Mouse (Mus musculus): ENCODE measurements at regions not wholly inside any gene's neighbourhood (a gene's known extent, or its start where the extent isn't known, plus 50 kb on each side); places are given as distances from the start of the nearest gene placed in this dataset.
"Not testable (repeated sequence)": the region's sequence is repeated elsewhere in the genome, so short reads cannot be mapped to it uniquely, and the experiment has no call there.

DNA sequence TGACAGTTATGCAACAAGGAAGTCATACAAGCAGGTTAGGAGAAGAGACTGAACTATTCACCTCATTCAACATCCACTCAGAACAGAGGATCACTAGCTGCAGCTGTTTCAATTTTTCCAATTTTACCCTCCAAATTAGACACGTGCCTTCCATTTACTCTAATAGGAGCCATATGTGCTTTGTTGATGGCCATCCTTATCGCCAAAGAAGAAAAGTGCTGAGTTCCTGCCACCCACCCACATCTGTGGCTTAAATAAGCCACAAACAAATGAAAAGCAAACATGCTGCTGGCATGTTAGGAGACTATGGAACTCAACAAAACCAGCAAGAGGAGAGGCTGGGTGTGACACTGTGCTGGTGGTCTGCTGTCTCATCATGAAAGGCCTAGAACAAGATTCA, 1786.1 kb downstream of the 9330182O14Rik start:
- ATAC-seq (replicated peaks; ENCODE audit: insufficient number of reproducible peaks, low FRiP score, low TSS enrichment, poor library complexity, severe bottlenecking), result no peak

DNA sequence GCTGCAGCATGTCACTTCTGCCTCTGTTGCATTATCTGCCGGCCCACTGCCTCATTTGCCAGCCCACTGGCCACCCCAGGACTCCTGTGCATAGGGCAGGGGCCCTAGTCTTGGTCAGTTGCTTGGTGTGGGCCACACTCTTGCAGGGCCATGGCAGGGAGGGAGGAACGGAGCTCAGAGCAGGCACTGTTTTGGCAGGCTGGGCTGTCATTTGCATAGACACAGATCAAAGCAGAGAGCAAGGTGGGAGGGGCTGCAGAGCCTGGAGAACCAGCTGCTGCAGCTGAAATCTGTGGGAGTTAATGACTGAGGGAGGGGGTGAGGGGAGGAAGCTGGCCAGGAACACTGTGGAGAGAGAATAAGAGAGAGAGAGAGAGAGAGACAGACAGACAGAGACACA, 1802.5 kb downstream of the 9330182O14Rik start:
- ATAC-seq (replicated peaks; ENCODE audit: insufficient number of reproducible peaks, low FRiP score, low TSS enrichment, poor library complexity, severe bottlenecking), result no peak

DNA sequence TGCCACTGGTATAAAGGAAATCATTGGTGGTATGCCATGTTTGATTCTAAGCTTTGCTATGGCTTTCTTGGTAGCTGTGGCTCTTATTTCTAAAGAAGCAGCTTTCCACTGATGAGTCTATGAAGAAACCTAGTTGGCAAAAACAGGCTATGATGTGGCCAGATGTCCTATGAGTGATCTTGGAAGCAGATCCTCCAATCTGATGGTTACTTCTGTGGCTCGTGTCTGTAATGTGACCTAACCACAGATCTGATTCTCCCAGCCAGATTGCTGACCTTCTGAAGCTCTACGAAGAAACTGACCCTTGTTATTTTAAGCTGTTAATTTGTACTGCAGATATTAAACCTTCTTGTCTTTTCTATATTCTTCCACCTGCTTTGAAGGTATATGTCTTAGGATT, 1811.1 kb downstream of the 9330182O14Rik start:
- no peak for ATAC-seq (replicated peaks; ENCODE audit: insufficient number of reproducible peaks, low FRiP score, low TSS enrichment, poor library complexity, severe bottlenecking)

DNA sequence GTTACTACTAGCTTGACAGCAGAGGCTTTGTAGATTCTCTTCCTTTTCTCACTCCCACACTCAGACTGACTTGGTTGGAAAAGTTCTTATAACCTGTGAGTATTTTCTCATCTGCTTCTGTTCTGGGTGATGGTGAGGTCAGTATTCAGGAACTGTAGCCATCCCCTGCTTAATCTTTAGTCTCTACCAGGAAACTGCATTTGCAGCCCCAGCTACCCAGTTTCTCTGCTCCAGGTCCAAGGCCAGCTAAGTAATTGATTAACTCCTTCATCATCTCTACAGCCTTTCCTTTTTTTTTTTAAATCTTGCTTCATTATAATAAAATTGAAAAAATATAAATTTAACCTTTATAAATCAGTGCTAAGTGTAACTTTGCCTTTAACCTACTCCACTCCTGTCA, 1813.7 kb downstream of the 9330182O14Rik start:
- no peak for ATAC-seq (replicated peaks; ENCODE audit: insufficient number of reproducible peaks, low FRiP score, low TSS enrichment, poor library complexity, severe bottlenecking)

DNA sequence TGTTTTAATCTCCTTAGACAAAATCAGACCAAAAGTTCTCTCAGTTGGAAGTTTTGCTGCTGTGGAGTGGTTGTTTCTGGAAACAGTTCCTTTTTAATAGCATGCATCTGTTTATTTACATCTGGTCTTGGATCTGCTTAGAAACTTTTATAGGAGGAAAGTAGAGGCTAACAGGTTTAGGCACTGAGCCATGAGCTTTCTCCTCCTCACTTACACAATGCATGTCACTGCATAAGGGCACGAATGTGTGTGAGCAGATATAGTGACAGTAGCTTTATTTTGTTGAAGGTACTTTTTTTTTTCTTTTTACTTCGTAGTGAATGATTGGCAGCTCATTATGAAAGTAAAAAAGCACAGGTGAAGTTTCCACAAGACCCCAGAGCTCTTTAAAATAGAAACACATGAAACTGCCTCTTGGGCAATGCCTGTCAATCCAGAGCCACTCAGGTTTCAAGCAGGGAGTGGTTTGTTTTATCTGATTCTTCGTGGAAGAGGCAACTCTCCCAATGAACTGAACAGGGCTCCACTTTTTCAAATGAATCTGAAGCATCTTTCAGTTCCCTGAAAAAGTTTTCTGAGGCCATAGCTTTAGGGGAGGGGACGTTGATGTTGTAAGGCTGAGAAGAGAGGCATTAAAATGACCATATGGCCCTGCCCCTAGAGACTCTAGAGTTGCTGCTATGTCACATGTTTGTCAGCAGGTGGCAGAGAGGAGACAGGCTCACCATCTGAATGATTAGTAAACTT, 1814.4 kb downstream of the 9330182O14Rik start:
- no peak for ATAC-seq (replicated peaks; ENCODE audit: insufficient number of reproducible peaks, low FRiP score, low TSS enrichment, poor library complexity, severe bottlenecking)

DNA sequence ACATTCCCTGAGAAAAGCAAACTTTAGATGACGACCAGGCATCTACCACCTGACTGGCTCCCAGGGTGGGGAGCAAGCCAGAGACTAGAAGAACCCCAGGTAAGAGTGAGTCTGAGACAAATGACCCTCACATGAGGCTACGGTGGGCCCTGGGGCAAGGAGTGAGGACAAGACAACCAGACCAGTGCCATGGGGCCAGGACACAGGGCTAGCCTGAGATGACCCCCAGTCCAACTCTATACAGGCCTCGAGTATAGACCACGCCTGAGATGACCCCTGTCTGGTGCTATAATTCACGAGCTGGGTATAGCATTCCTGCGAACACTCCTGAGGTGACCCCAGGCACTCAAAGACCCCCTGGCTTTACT, 1814.9 kb downstream of the 9330182O14Rik start:
- no peak for ATAC-seq (replicated peaks; ENCODE audit: insufficient number of reproducible peaks, low FRiP score, low TSS enrichment, poor library complexity, severe bottlenecking)

DNA sequence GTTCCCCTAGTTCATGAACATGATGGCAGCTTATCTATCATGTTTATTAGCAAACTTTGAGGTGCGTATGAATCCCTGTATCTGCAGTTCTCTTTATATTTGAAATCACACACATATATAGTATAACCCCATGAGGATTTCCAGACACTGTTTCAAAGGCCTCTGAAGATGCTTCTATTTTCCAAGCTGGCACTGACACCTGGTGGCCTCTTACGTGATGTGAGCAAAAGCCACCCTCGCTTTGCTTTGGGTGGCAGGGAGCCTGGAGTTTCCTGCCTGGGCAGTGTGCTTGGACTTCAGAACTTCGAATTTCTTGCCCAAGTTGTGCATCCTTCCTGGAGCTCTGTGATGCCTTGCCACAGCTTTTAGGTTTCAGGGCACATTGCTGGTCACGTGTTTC, 1817.1 kb downstream of the 9330182O14Rik start:
- no peak for ATAC-seq (replicated peaks; ENCODE audit: insufficient number of reproducible peaks, low FRiP score, low TSS enrichment, poor library complexity, severe bottlenecking)

DNA sequence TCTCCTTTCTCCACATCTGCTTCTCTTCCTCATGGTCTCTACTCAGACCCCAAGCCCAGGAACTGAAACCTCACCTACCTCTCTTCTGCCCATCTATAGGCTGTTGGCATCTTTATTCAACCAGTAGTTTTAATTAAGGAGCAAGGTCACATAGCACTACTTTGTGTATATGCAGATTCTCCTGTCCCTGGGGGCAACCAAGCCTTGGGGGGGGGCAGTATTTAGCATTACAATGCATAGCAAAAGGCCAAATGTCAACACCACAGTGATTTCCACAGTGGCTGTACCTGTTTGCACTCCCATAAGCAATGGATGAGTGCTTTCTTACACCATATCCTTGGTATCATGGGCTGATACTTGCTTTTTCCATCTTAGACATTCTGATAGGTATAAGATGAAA, 1826.4 kb downstream of the 9330182O14Rik start:
- ATAC-seq (replicated peaks; ENCODE audit: insufficient number of reproducible peaks, low FRiP score, low TSS enrichment, poor library complexity, severe bottlenecking), result no peak

DNA sequence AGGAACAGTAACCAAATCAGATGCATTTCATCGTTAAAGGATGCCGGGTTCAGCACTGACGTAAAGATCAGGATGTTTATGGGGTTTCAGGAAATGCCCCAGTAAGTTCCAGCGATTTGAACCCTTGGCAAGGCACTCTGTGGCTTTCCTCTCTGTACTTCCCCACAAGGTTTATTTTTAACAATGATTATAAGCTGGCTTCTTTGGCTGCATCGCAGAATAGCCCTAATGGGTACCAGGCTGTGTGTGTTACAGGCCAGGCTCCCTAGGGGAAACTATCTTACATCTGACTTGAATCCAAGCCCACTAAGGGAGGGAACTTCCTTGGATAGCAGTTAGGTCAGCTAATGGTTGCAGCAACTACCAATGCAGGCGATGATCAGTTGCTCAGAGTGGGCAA, 1836.7 kb downstream of the 9330182O14Rik start:
- ATAC-seq (replicated peaks; ENCODE audit: insufficient number of reproducible peaks, low FRiP score, low TSS enrichment, poor library complexity, severe bottlenecking), result no peak

DNA sequence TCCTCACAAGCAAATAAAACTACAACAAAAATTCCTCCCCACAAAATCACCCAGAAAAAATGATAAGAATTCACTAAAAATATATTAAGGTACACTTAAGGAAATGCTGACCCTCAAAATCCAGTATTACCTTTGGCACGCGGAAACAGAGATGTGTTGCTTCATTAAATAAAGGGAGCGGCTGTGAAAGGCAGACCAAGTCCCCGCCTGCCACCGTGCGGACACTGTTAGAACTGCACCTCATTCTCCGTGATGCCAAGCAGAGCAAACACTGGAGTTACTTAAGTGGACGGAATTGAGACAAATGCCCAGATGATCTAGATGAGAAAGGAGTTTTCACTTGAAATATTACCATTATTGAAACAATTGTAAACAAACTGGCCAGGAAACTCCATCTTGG, 1839.1 kb downstream of the 9330182O14Rik start:
- ATAC-seq (replicated peaks; ENCODE audit: insufficient number of reproducible peaks, low FRiP score, low TSS enrichment, poor library complexity, severe bottlenecking), result peak; percentile 66; the same call in 1 of the 2 replicates

DNA sequence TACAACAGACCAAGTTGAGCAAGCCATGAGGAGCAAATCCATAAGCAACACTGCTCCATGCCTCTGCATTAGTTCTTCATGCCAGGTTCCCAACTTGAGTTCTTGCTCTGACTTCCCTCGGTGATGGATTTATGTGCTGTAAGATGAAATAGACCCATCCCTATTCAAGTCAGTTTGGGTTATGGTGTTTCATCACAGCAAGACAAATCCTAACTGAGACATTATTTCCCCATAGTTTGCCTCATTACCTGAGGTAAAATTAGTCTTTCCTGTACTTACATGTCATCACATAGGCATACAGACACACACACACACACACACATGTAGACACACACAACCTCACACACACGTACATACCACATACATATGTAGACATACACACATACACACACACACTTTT, 1843.0 kb downstream of the 9330182O14Rik start:
- no peak for ATAC-seq (replicated peaks; ENCODE audit: insufficient number of reproducible peaks, low FRiP score, low TSS enrichment, poor library complexity, severe bottlenecking)

DNA sequence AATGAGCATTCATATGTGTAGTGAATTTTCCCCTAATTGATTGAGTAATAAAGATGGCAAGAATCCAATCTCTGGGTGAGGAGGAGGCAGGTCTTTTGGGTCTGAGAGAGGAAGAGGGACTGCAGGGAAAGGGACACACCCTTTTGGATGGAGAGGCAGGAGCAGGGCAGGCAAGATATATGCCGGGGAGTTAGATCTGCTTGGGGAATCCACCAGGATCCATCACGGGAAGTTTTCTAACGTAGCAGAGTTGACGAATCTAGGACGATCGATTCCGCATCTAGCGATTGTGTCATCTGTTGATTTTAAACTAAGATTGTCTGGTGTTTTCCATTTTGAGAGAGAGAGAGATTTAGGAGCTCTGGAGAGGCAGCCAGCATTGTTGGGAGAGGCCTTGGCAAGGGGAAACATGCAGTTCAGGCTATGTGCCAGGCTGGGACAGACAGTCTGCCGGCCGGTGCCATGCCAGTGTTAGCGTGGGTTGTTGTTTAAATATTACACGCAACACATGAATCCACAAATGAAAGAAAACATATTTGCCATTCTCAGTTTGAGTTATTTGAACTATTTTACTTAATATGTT, 1843.6 kb downstream of the 9330182O14Rik start:
- no peak for ATAC-seq (replicated peaks; ENCODE audit: insufficient number of reproducible peaks, low FRiP score, low TSS enrichment, poor library complexity, severe bottlenecking)

DNA sequence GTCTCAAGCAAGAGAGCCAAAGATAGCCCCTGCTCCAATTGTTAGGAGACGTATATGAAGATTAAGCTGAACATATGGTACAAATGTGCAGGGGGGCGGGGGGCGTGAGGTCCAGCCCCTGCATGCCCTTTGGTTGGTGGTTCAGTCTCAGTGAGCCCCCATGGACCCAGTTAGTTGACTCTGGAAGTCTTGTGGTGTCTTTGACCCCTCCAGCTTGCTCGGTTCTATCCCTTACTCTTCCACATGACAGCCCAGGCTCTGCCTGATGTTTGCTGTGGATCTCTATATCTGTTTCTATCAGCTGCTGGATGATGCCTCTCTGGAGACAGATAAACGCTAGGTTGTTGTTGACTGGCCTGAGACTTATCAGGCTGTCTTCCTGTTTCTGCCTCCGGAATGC, 1849.1 kb downstream of the 9330182O14Rik start:
- ATAC-seq (replicated peaks; ENCODE audit: insufficient number of reproducible peaks, low FRiP score, low TSS enrichment, poor library complexity, severe bottlenecking), result no peak

DNA sequence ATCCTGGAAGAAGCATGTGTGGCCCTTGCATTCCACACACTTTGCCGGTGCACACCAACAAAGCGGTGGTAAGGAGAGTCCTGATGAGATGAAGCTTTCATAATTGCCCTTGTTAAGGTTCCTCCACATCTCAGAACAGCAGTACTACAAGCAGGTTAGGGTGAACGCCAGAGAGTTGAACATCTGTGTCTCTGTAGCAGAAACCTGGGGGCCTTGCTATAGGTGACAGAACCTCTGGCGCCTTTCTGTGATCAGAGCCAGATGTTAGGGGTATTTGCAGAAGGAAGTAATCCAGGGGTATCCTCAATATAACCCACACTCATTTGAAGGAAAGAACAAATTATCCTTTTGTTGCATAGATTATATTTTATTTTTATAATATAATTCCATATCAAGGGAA, 1850.1 kb downstream of the 9330182O14Rik start:
- ATAC-seq (replicated peaks; ENCODE audit: insufficient number of reproducible peaks, low FRiP score, low TSS enrichment, poor library complexity, severe bottlenecking), result no peak

DNA sequence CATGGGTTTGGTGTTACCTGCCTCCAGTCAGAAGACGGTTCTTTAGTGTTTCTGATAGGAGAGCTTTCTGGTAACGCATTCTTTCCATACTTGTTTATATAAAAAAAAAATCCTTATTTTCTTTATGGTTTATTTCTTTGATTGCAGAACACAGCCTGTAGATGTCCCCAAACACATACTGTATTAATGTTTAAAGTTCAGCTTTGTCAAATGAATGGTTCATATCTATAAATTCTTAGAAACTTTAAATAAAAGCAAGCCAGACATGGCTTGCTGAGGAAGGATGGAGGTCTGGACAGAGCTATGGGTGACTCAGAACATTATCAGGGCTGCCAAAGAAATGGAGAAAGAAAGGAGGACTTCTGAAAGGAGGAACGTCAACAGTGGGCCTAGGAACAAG, 1852.1 kb downstream of the 9330182O14Rik start:
- no peak for ATAC-seq (replicated peaks; ENCODE audit: insufficient number of reproducible peaks, low FRiP score, low TSS enrichment, poor library complexity, severe bottlenecking)

DNA sequence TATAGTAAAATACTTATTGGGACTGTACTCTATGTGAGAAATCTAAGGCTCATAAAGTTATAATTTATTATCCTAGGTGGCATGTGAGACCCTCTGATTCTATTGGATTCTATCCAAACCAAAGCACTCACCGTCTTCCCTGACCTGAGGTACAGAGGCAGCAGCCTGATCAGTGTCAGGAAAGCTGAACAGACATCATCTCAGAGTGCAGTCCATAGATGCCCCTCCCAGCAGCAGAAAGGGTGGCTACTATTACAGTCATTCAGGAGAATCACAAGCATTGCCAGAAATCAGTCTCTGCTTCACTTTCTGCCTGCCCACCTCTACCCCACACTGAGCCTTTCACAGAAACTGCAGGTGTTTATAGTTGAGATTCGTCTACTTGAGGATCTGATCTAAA, 1854.9 kb downstream of the 9330182O14Rik start:
- ATAC-seq (replicated peaks; ENCODE audit: insufficient number of reproducible peaks, low FRiP score, low TSS enrichment, poor library complexity, severe bottlenecking), result no peak

DNA sequence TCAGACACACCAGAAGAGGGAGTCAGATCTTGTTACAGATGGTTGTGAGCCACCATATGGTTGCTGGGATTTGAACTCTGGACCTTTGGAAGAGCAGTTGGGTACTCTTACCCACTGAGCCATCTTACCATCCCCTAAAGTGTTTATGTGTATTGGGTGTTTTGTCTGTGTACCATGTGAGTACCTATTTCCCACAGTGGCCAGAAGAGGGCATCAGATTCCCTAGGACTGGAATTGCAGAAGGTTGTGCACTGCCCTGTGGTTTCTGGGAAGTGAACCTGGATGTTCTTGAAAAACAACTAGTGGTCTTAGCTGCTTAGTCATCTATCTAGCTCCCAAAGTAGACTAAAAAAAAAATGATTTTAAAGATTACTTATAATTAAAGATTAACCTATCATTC, 1857.7 kb downstream of the 9330182O14Rik start:
- no peak for ATAC-seq (replicated peaks; ENCODE audit: insufficient number of reproducible peaks, low FRiP score, low TSS enrichment, poor library complexity, severe bottlenecking)

DNA sequence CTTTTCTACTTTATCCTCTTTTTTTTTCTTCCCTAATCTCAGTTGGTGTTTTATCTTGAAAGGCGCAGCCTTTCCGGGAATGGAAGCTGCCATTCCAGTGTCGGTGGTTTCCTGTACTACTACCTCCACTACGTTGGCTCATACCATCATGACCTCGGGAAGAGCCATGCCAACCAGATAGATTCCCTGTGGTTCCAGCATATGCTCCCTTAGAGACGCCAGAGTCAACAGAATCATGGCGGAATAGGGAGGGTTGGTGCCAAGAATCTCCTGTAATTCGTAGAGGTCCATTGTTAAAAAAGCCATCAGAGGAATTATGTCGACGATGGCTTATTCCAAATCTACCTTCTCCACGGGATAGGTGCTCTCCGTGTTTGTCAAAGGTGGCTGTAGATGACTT, 1898.1 kb downstream of the 9330182O14Rik start:
- ATAC-seq (replicated peaks; ENCODE audit: insufficient number of reproducible peaks, low FRiP score, low TSS enrichment, poor library complexity, severe bottlenecking), result not testable (repeated sequence)

DNA sequence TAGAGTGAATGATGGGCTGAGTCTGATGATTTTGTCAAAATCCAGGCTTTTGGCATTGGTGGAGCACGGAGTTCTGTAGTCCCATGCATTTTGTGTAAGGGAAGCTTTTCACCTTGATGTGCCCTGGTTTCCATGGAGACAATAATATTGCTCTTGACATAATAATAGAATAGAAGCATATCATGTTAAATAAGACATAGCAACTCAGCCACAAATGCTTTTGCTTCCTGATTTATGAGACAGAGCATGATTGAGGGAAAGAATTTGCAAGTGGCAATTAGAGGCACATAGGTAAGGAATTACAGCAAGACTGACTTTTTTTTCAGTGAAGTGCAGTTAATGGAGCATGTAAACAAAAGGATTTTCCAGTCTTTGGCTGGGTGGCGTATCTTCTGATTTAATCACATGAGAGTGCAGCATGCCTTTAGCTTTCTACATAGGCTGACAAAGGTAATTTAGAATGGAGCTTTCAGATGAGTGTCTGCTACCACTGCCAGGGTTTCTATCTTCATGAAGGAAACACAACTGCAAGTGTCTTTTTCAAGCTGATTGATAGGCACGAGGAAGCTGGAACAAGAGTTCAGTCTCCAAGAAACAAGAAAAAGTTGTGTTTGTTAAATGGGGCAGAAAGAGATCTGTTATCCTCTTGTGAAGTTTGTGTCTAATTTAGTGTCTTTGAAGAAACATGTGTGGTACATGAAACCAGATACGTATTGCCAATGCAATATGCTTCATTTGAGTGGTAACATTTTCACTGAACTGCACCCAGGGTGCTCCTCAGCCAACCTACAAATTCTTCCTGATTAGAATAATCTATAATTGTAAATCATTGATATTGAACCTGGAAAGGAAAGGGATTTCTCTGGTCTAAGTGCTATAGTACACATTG, 1913.2 kb downstream of the 9330182O14Rik start:
- ATAC-seq (replicated peaks; ENCODE audit: insufficient number of reproducible peaks, low FRiP score, low TSS enrichment, poor library complexity, severe bottlenecking), result no peak

DNA sequence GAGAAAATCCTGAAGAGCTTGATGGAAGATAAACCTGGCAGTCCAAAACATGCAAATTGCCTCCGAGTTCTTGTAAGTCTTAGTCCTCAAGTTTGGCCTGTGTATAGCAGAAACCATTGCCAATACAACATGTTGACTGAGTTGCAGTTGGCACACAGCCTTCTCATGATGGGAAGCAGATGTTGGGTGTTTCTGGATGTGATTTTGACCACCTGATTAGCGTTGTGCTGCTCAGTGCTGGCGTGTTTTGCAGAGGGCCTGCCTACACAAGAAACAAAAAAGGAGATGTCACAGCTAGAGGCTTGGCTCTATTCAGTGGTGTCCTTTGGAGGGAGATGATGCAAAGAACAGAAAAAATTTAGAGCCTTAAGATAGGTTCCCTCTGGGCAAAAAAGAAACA, 1922.6 kb downstream of the 9330182O14Rik start:
- no peak for ATAC-seq (replicated peaks; ENCODE audit: insufficient number of reproducible peaks, low FRiP score, low TSS enrichment, poor library complexity, severe bottlenecking)
